ENCODE assay signal across 11 mouse cellular contexts in genomic region chr13:43131741-43132191, GRCm38 (mm10). TPM values are rescaled to one million over a fixed set of nuclear protein-coding genes. Genes with fewer than 3 reads are reported as not detected.
DNase-seq lines count a peak whose midpoint lies in the region; ATAC-seq and TF ChIP-seq lines count a peak whose summit lies in the region.
"Had no signal": no experiment of that assay in that cellular context is flagged by ENCODE, and none has a peak within 500 bp of the region (broad histone marks: within the 10 kb centered on the region; RNA-seq: fewer than 3 reads in every experiment).

No protein-coding gene starts in this region.

- peaks cover 31% of the 10 kb centered on the region for H3K36me3 ChIP-seq in forebrain, postnatal 0 days (ENCODE audit: insufficient read depth)
- H3K36me3 ChIP-seq in forebrain, embryonic 12.5 days (replicated peaks): no peaks in the 10 kb centered on the region
- H3K36me3 ChIP-seq in embryonic facial prominence, embryonic 10.5 days (replicated peaks): peaks cover 4% of the 10 kb centered on the region; the same call in 1 of the 2 replicates
- H3K36me3 ChIP-seq in heart, embryonic 16.5 days (ENCODE audit: control insufficient read depth, insufficient read depth): no peaks in the 10 kb centered on the region
- H3K36me3 ChIP-seq: embryonic facial prominence, embryonic 12.5 days; liver, embryonic 15.5 days had no signal

- no peaks in the 10 kb centered on the region for H3K9me3 ChIP-seq in forebrain, postnatal 0 days (ENCODE audit: low read length)
- no peaks in the 10 kb centered on the region for H3K9me3 ChIP-seq in forebrain, embryonic 12.5 days
- no peaks in the 10 kb centered on the region for H3K9me3 ChIP-seq in embryonic facial prominence, embryonic 10.5 days
- H3K9me3 ChIP-seq in heart, embryonic 16.5 days (replicated peaks; ENCODE audit: control insufficient read depth, low read length): no peaks in the 10 kb centered on the region
- H3K9me3 ChIP-seq: embryonic facial prominence, embryonic 12.5 days; liver, embryonic 15.5 days had no signal

- no peak for TF ChIP-seq CTCF in forebrain, postnatal 0 days (IDR thresholded peaks at IDR 0.05; ENCODE audit: low read depth)

- 73% methylated on average over 10 of the region's 10 CpGs for WGBS in forebrain, postnatal 0 days
- 85% methylated on average over 10 of the region's 10 CpGs for WGBS in forebrain, embryonic 12.5 days
- 86% methylated on average over 10 of the region's 10 CpGs for WGBS in embryonic facial prominence, embryonic 10.5 days
- 17% methylated on average over 10 of the region's 10 CpGs for WGBS in heart, embryonic 16.5 days

- no peaks in the 10 kb centered on the region for H3K27me3 ChIP-seq in forebrain, postnatal 0 days (ENCODE audit: insufficient read depth, low read length)
- H3K27me3 ChIP-seq in forebrain, embryonic 12.5 days: no peaks in the 10 kb centered on the region
- no peaks in the 10 kb centered on the region for H3K27me3 ChIP-seq in embryonic facial prominence, embryonic 10.5 days (replicated peaks; ENCODE audit: low read depth, poor library complexity, severe bottlenecking)
- H3K27me3 ChIP-seq in heart, embryonic 16.5 days (ENCODE audit: control insufficient read depth, insufficient read depth, low read length): no peaks in the 10 kb centered on the region
- H3K27me3 ChIP-seq: embryonic facial prominence, embryonic 12.5 days; liver, embryonic 15.5 days had no signal

- H3K27ac ChIP-seq in forebrain, postnatal 0 days (ENCODE audit: low read depth, low read length): no peak overlapping the region
- H3K27ac ChIP-seq in forebrain, embryonic 12.5 days: no peak overlapping the region
- H3K27ac ChIP-seq in embryonic facial prominence, embryonic 10.5 days (replicated peaks): peak overlapping the region; percentile 57; the same call in 1 of the 2 replicates
- peak overlapping the region; percentile 97 for H3K27ac ChIP-seq in heart, embryonic 16.5 days (ENCODE audit: low read length)
- H3K27ac ChIP-seq: embryonic facial prominence, embryonic 12.5 days; liver, embryonic 15.5 days had no signal

- ATAC-seq in forebrain, postnatal 0 days: peak; percentile 33
- ATAC-seq in forebrain, embryonic 12.5 days (ENCODE audit: low FRiP score): no peak
- peak; percentile 50 for ATAC-seq in heart, embryonic 16.5 days (replicated peaks; ENCODE audit: extremely low read depth, insufficient read depth, low FRiP score)
- ATAC-seq: CD4-positive, CD25-positive, alpha-beta regulatory T cell, adult 4 months had no signal

- no peak overlapping the region for H3K4me3 ChIP-seq in forebrain, postnatal 0 days (ENCODE audit: low read depth, low read length)
- no peak overlapping the region for H3K4me3 ChIP-seq in forebrain, embryonic 12.5 days (replicated peaks)
- no peak overlapping the region for H3K4me3 ChIP-seq in embryonic facial prominence, embryonic 10.5 days
- H3K4me3 ChIP-seq in heart, embryonic 16.5 days (ENCODE audit: low read length): no peak overlapping the region
- H3K4me3 ChIP-seq: embryonic facial prominence, embryonic 12.5 days; liver, embryonic 15.5 days had no signal

- no peak overlapping the region for H3K9ac ChIP-seq in forebrain, postnatal 0 days
- H3K9ac ChIP-seq in forebrain, embryonic 12.5 days: no peak overlapping the region
- peak overlapping the region; percentile 39 for H3K9ac ChIP-seq in heart, embryonic 16.5 days (ENCODE audit: low read length)
- H3K9ac ChIP-seq: embryonic facial prominence, embryonic 12.5 days; liver, embryonic 15.5 days had no signal

- no peak overlapping the region for H3K4me2 ChIP-seq in forebrain, postnatal 0 days (ENCODE audit: low read depth)
- no peak overlapping the region for H3K4me2 ChIP-seq in forebrain, embryonic 12.5 days
- H3K4me2 ChIP-seq in heart, embryonic 16.5 days (ENCODE audit: low read depth, low read length): no peak overlapping the region
- H3K4me2 ChIP-seq: embryonic facial prominence, embryonic 12.5 days; liver, embryonic 15.5 days had no signal

- H3K4me1 ChIP-seq in forebrain, postnatal 0 days (ENCODE audit: insufficient read depth): no peaks in the 10 kb centered on the region
- no peaks in the 10 kb centered on the region for H3K4me1 ChIP-seq in forebrain, embryonic 12.5 days
- H3K4me1 ChIP-seq in embryonic facial prominence, embryonic 10.5 days: peaks cover 31% of the 10 kb centered on the region
- peaks cover 43% of the 10 kb centered on the region for H3K4me1 ChIP-seq in heart, embryonic 16.5 days (ENCODE audit: control insufficient read depth, insufficient read depth, low read length)
- H3K4me1 ChIP-seq: liver, embryonic 15.5 days had no signal

- DNase-seq in forebrain, postnatal 0 days: no peak
- no peak for DNase-seq in embryonic facial prominence, embryonic 10.5 days (ENCODE audit: low spot score)
- DNase-seq in kidney, postnatal 36 days: peak; percentile 27 to 37
- no peak for DNase-seq in right cerebral cortex, postnatal 25 days
- no peak for DNase-seq in thymus, postnatal 36 days
- DNase-seq in cerebellum, adult 9-11 months: no peak

RNA-seq across cellular contexts. Expression of gene Tbc1d7, which starts 39.5 kb away (rescaled TPM):
- 40.0 and 41.6 TPM in 2 replicates for total RNA-seq in forebrain, postnatal 0 days (2014; rRNA removed)
- 69.0 and 84.8 TPM in 2 replicates for polyA plus RNA-seq in forebrain, postnatal 0 days (2015; fragmentation: Nextera tagmentation; extraction: Ambion mirVana)
- polyA plus RNA-seq in forebrain, embryonic 12.5 days (2016; fragmentation: Nextera tagmentation; extraction: Ambion mirVana): 74.0 and 75.4 TPM in 2 replicates
- 62.9 and 64.8 TPM in 2 replicates for polyA plus RNA-seq in embryonic facial prominence, embryonic 10.5 days (2016; fragmentation: Nextera tagmentation; extraction: Ambion mirVana)
- polyA plus RNA-seq in heart, embryonic 16.5 days (2015; fragmentation: Nextera tagmentation; extraction: Ambion mirVana): 57.7 and 57.8 TPM in 2 replicates

Comparison
In these comparisons a context has a peak if more than half of its experiments do, and no peak if none do; other contexts are left out.
1. DNase-seq: peak in kidney, postnatal 36 days (2 of 2); none in forebrain, postnatal 0 days (single experiment), embryonic facial prominence, embryonic 10.5 days (single experiment), right cerebral cortex, postnatal 25 days (single experiment), thymus, postnatal 36 days (0 of 2) and cerebellum, adult 9-11 months (single experiment).
2. H3K27ac ChIP-seq: peak in embryonic facial prominence, embryonic 10.5 days (single experiment) and heart, embryonic 16.5 days (single experiment); none in forebrain, postnatal 0 days (single experiment) and forebrain, embryonic 12.5 days (single experiment).